Mouse (Mus musculus) NIH3T3 (cell line): ENCODE data around the gene Eps8l2.

Experiments used
- DNase-seq: peaks from one replicate; pipeline ENCODE4 v3.0.0-alpha.2; 2012; ENCODE audit warnings: low read depth

Eps8l2 gene

GRCm38 (mm10) chr7:141338576-141339131 is at the start of gene Eps8l2:
Eps8l2 (plus strand) TSS chr7:141338880.
- no peak for DNase-seq

GRCm38 (mm10) chr7:141291921-141292582 is 46.6 kb upstream of the Eps8l2 start, which contains the start of gene Drd4:
Drd4 (plus strand) TSS chr7:141292006.
- peak; percentile 7 for DNase-seq

- DNase-seq: peak; percentile 10
Observed at GRCm38 (mm10) chr7:141292583-141293388, 45.9 kb upstream of the Eps8l2 start.

- no peak for DNase-seq
Observed at GRCm38 (mm10) chr7:141293852-141294471, 44.7 kb upstream of the Eps8l2 start.

GRCm38 (mm10) chr7:141294479-141294878 is 44.2 kb upstream of the Eps8l2 start:
- DNase-seq: no peak

GRCm38 (mm10) chr7:141297926-141298650 is 40.6 kb upstream of the Eps8l2 start:
- no peak for DNase-seq

GRCm38 (mm10) chr7:141299175-141299574 is 39.5 kb upstream of the Eps8l2 start:
- DNase-seq: no peak

GRCm38 (mm10) chr7:141301386-141301785 is 37.3 kb upstream of the Eps8l2 start:
- DNase-seq: no peak

GRCm38 (mm10) chr7:141302702-141303268 is 35.9 kb upstream of the Eps8l2 start:
- DNase-seq: no peak

- no peak for DNase-seq
Observed at GRCm38 (mm10) chr7:141304537-141304936, 34.1 kb upstream of the Eps8l2 start.

- DNase-seq: no peak
Observed at GRCm38 (mm10) chr7:141314416-141314815, 24.3 kb upstream of the Eps8l2 start.

- no peak for DNase-seq
Observed at GRCm38 (mm10) chr7:141315076-141315475, 23.6 kb upstream of the Eps8l2 start.

GRCm38 (mm10) chr7:141315974-141316373 is 22.7 kb upstream of the Eps8l2 start:
- no peak for DNase-seq

GRCm38 (mm10) chr7:141317619-141318132 is 21.0 kb upstream of the Eps8l2 start:
- no peak for DNase-seq

- no peak for DNase-seq
Observed at GRCm38 (mm10) chr7:141319446-141319845, 19.2 kb upstream of the Eps8l2 start.

- DNase-seq: no peak
Observed at GRCm38 (mm10) chr7:141324686-141325085, 14.0 kb upstream of the Eps8l2 start.

- DNase-seq: no peak
Observed at GRCm38 (mm10) chr7:141326546-141327446, 11.9 kb upstream of the Eps8l2 start.

- peak; percentile 97 for DNase-seq
Observed at GRCm38 (mm10) chr7:141327469-141328372, 11.0 kb upstream of the Eps8l2 start, which contains the start of the genes Deaf1 and Tmem80. Deaf1 (minus strand) TSS chr7:141327690. Tmem80 (plus strand) TSS chr7:141327739.
